Mouse (Mus musculus): Measurements from ENCODE around the gene Trpm3.

- TF ChIP-seq CTCF (IDR thresholded peaks at IDR 0.05; ENCODE audit: borderline replicate concordance, insufficient read depth, low read depth, low read length) (no peak), POLR2A (IDR thresholded peaks at IDR 0.05; ENCODE audit: borderline replicate concordance, insufficient read depth, low read length) (no peak)
These were observed 110.2 kb downstream of the Trpm3 start for GRCm38 (mm10) chr19:22249076-22249475.

All from cerebellum, adult 2 months (tissue).